Mouse (Mus musculus) liver, adult 2 months (tissue): Measurements from ENCODE around the gene Micu1.

ENCODE experiments used
- CTCF ChIP-seq: fragments of 200-500 bp; IDR thresholded peaks from 2 replicates; pipeline ENCODE4 v1.5.1; 2011; ENCODE audit warnings: low read depth, low read length, control low read depth
- POLR2A ChIP-seq: fragments of 200-500 bp; IDR thresholded peaks from 2 replicates; pipeline ENCODE4 v1.6.1; 2011; ENCODE audit warnings: low read length, control low read depth; ENCODE audit not compliant: insufficient read depth; ENCODE audit errors: extremely low read depth

- TF ChIP-seq CTCF (no peak), POLR2A (no peak)
Measured at GRCm38 (mm10) chr10:59812939-59813338, 110.7 kb downstream of the Micu1 start.
